Mouse (Mus musculus) cerebral cortex, adult 2 months (tissue): ENCODE results near the gene Tmem253.

Experiments
- WGBS: fragments of 180-500 bp; shearing (Covaris S2); methylation state at CpG from one replicate; pipeline ENCODE4 v1.1.7; 2018; 5-methylcytosine and 5-hydroxymethylcytosine counted together

Tmem253 gene

GRCm38 (mm10) chr14:52008321-52009203 is 6.9 kb upstream of the Tmem253 start:
- WGBS, result 48% methylated on average over 38 of the region's 38 CpGs

- 41% methylated on average over 26 of the region's 26 CpGs for WGBS
Measured at GRCm38 (mm10) chr14:52009361-52009760, 6.1 kb upstream of the Tmem253 start.

GRCm38 (mm10) chr14:52009841-52010240 is 5.6 kb upstream of the Tmem253 start:
- 60% methylated on average over 6 of the region's 6 CpGs for WGBS

DNA sequence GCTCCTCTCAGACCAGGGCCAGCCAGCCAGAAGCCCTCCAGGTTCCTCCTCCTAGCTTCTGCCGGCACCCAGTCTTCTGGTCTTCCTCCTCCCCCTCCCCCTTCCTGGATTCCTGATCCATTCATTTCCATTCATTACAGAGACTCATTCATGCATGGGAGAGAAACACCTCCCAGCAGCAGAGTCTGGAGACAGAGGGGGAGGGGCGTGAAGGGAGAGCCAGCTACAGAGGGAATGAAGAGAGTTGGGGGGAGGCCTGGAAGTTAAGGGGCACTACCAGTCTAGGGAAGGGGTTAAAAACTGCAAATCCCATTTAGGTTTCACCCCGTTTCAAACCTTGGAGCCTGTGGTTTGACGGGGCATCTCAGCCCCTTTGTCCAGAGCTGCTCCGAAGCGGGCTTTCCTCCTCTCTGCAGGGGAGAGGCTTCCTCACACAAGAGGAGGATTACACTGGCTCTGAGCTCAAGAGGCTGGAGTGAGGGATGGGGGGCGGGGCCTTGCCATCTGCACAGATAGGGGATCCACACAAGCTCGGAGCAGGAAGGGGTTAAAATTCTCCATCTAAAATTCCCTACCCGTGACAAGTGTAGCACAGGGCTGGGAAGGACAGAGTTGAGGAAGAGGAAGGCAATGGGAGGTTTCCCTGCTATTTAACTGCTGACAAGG is 4.9 kb upstream of the Tmem253 start:
- 19% methylated on average over 9 of the region's 9 CpGs for WGBS

DNA sequence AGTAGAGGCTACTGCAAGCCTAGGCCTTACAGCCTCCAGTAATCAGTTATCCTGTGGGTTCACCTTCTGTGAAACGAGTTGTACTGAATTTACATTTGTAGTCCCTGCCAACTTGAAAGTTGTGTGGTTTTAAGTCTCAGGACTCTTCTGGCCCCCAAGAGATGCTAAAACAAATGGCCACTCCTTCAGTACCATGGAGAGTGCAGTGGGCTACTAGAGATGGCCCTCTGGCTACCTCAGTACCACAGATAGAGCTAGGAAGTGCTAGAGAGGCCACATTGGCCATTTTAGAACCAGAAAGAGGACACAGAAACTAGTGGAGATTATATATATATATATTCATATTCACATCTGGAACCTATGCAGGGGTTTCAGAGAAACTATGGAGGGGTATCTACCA is 3.8 kb upstream of the Tmem253 start:
- WGBS, result 44% methylated on average over 1 of the region's 1 CpGs

DNA sequence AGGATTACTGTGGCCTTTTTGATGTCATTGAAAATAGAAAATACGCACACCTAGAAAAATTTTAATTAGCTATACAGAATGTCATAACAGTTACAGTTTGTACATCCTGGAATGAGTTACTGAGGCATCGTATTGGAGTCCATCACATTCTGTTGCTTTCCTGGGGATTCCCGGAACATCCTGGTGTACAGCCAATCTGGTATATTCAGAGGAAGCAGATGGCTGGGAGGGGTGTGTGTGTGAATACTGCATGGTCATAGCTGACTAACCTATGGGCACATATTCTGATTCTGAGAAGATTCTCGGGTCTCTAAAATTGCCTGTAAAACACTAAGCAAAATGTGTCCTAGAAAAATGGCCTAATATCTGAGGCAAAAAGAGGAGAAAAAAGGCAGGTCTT is 3.4 kb upstream of the Tmem253 start:
- 36% methylated on average over 4 of the region's 4 CpGs for WGBS

- 47% methylated on average over 5 of the region's 5 CpGs for WGBS
Measured at GRCm38 (mm10) chr14:52012553-52012952, 2.9 kb upstream of the Tmem253 start.

DNA sequence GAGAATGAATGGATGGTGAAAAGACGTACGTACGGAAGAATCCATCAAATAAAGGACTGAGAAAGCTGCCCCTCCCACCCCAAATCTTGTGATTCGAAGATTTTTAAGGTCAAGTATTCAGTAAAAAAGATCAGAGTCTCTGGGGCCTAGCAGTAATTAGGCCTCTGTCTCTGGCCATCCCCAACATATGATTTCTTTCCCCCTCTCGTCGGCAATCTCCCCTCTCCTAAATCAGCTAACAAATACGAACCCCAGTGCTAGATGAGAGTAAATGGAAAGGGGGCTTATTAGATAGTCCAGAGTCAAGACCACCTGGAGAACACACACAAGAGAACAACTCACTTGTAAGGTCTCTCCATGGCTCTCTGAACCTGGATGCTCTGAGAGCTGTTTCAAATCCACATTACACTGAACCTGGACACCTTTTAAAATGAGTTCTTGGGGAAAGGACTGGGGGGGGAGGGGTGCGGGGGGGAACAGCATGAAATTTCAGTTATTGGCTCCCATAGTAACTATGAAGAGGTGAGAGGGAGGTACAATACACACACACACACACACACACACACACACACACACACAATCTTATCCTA is 2.3 kb upstream of the Tmem253 start:
- 57% methylated on average over 8 of the region's 8 CpGs for WGBS

DNA sequence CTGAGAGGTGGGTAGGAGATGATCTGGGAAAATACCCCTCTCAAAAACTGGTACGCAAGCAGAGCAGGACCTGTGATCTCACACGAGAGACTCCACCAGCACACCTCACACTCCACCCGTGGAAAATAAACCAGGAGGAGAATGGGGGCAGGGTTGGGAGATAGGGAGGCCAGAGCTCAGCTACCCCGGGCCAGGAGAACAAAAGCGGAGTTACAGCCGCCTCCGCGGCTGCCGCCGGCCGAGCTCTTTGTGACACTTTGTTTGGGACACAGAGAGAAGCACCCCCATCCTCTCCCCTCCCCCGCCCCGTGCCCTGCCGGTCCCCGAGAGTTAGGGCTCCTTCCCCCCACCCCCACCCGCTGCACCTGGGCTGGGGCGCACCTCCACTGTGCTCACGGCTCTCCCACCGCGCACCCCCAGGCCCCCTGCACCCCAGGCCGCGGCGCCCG is 1.7 kb upstream of the Tmem253 start:
- 2% methylated on average over 23 of the region's 24 CpGs for WGBS

- under 1% methylated on average over 22 of the region's 80 CpGs for WGBS
Measured at GRCm38 (mm10) chr14:52014271-52014760, 1.1 kb upstream of the Tmem253 start.

- 1% methylated on average over 25 of the region's 28 CpGs for WGBS
Measured at GRCm38 (mm10) chr14:52014761-52015311, 622 bp upstream of the Tmem253 start.

DNA sequence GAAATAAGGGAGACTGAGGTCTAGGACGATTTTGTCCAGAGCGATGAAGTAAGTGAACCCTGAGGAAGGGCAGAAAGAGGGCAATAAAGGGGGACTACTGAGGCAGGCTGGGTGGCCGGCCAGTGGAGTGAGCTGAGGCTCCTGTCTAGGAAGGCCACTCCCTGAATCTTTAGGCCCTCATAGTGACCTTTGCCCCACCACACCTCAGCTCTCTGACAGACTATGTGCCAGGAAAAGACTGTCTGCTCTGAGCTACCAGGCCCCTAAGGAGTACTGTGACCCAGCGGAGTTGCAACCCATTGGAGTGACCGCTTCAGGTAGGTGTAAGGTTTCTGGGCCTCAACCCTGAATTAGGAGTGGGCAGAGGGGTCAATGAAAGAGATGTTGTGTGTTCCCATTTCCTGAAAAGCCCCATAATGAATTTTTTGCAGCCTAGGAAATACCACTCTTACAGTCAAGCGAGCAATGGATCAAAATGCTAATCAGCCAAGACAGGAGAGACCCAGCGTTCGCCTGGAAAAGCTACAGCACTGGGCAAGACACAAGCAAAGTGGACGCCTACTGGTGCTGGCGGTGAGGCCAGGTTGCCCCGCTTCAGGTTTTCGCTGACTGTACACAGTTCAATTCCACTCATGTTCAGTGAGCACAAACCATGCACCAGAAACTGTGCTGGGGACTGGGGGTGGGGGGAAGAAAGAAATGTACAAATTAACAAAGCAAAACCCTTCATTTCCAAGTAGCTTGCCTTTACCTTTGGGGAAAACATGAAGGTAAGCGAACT is 1.4 kb downstream of the Tmem253 start:
- WGBS, result 86% methylated on average over 13 of the region's 13 CpGs

- 90% methylated on average over 4 of the region's 4 CpGs for WGBS
Measured at GRCm38 (mm10) chr14:52017662-52018061, 2.2 kb downstream of the Tmem253 start.

DNA sequence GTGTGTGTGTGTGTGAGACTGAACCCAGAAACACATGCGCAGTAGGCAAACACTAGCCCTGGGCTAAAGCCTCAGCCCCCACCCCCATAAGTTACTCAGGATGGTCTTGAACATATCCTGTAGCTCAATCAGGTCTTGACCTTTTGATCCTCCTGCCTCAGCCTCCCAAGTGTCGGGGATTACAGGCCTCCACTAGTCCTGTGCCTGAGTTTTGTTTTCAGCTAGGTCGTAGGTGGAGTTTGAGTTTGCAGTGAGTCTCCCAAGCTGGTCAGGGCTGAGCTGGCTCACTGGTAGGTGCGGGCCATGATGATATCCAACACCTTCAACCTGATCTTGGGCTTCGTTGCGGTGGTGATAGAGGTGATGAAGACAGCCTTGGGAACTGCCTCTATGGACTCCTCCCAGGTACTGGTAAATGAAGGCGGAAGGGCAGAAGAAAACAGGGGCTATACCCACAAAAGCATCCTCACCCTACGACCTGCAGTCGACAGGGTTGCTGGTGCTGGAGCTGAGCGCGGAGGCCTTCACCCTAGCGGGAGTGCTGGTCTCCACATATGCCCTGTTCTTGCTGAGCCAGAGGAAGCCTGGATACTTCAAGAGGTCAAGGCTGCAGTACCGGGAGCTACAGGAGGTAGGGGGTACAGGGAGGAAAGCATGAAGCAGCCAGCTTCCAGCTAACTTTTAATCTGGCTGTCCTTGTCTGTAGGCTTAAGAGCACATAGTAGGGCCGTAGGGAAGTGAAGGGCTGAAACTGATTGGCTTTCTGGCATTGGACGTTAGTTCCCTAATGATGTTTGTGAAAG is 3.0 kb downstream of the Tmem253 start:
- 85% methylated on average over 15 of the region's 15 CpGs for WGBS

- 10% methylated on average over 12 of the region's 12 CpGs for WGBS
Measured at GRCm38 (mm10) chr14:52019051-52019589, 3.7 kb downstream of the Tmem253 start.

DNA sequence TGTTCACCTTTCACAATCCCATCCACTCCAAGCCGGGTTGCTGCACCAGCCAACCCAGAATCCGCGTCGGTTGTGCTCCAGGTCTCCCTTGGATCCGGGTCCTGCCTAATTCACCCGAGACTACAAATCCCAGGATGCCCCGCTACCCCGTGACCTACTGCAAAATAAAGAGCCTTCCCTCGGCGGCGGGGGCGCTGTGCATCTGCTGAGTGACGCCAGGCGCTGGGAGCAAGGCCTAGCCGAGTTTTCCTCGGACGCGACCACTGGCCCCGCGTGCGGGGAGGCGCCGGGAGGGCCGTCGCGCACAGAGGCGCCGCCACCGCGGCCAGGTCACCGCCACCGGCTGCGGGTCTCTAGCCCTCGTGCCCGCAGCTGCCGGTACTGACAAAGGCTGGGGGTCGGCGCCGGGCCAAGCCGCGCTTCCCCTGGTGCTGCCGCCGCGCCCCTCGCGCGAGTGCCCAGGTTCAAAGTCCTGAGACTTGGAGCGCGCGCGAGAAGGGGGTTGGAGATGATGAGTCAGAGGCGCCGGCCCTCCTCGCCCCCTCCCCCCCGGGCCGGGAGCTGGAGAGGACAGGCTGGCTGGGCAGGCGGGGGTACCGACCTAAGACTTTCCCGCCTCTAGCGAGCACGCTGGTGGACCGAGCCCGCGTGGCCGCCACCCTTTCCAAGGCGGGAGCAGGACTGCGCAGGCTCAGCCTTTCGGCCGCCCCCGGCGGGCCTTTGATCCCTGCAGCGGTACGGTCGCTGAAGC is 4.3 kb downstream of the Tmem253 start:
- WGBS, result under 1% methylated on average over 74 of the region's 74 CpGs

GRCm38 (mm10) chr14:52020486-52021137 is 5.2 kb downstream of the Tmem253 start, which contains the start of gene Zfp219:
Zfp219 (minus strand) TSS chr14:52020733.
- WGBS, result 7% methylated on average over 15 of the region's 15 CpGs

GRCm38 (mm10) chr14:52021138-52021529 is 5.7 kb downstream of the Tmem253 start:
- 67% methylated on average over 4 of the region's 4 CpGs for WGBS
